ENCODE assay signal across 15 mouse cellular contexts in the genomic region with DNA sequence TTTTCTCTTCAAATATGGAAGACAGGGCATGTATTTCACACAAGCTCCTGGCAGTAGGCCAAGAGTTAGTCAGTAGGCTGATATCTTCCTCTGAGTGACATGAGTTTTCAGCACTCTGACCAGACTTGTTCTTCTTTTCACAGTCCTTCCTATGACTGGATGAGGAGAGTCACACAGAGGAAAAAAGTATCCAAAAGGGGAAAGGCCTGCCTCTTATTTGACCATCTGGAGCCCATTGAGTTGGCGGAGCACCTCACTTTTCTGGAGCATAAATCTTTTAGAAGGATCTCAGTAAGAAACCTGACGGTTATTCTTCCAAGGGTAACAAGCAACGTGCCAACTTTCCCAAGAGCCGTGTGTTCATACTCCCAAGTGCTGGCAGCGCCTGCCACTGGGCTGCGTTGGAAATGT. TPM values are rescaled to one million over a fixed set of nuclear protein-coding genes. Genes with fewer than 3 reads are reported as not detected.
DNase-seq lines count a peak whose midpoint lies in the region; ATAC-seq lines count a peak whose summit lies in the region.
"Had no signal": no experiment of that assay in that cellular context is flagged by ENCODE, and none has a peak within 500 bp of the region (broad histone marks: within the 10 kb centered on the region; RNA-seq: fewer than 3 reads in every experiment).

No protein-coding gene starts in this region.

- peak; percentile 29 for DNase-seq in adrenal gland, postnatal 14 days
- DNase-seq in adrenal gland, postnatal 36 days: no peak
- DNase-seq in heart, adult 18-20 months: peak; percentile 31 to 41
- no peak for DNase-seq in heart, postnatal 25 days (ENCODE audit: low spot score)
- peak; percentile 59 for DNase-seq in 3T3-L1 (ENCODE audit: low read depth, low spot score)
- DNase-seq in gonadal fat pad, adult 2 months (ENCODE audit: low read depth): peak; percentile 95
- no peak for DNase-seq in kidney, postnatal 14 days
- DNase-seq: kidney, adult 2 months; lung, adult 18-20 months; thymus, postnatal 14 days had no signal

- ATAC-seq in hindbrain, embryonic 13.5 days (ENCODE audit: low FRiP score): no peak

- H3K4me2 ChIP-seq in hindbrain, embryonic 13.5 days: no peak overlapping the region
- H3K4me2 ChIP-seq: embryonic facial prominence, embryonic 15.5 days had no signal

- no peaks in the 10 kb centered on the region for H3K4me1 ChIP-seq in hindbrain, embryonic 13.5 days (replicated peaks)
- H3K4me1 ChIP-seq: embryonic facial prominence, embryonic 15.5 days; hindbrain, embryonic 10.5 days; megakaryocyte, embryonic 14.5 days had no signal

- no peak overlapping the region for H3K27ac ChIP-seq in hindbrain, embryonic 13.5 days
- H3K27ac ChIP-seq: embryonic facial prominence, embryonic 15.5 days; hindbrain, embryonic 10.5 days; layer of hippocampus, adult 2 months had no signal

- no peaks in the 10 kb centered on the region for H3K36me3 ChIP-seq in hindbrain, embryonic 13.5 days
- H3K36me3 ChIP-seq: embryonic facial prominence, embryonic 15.5 days; hindbrain, embryonic 10.5 days had no signal

- H3K4me3 ChIP-seq in hindbrain, embryonic 13.5 days: no peak overlapping the region
- H3K4me3 ChIP-seq: embryonic facial prominence, embryonic 15.5 days; hindbrain, embryonic 10.5 days; layer of hippocampus, adult 2 months; megakaryocyte, embryonic 14.5 days had no signal

- no peaks in the 10 kb centered on the region for H3K27me3 ChIP-seq in hindbrain, embryonic 13.5 days
- H3K27me3 ChIP-seq: embryonic facial prominence, embryonic 15.5 days; megakaryocyte, embryonic 14.5 days had no signal

- no peaks in the 10 kb centered on the region for H3K9me3 ChIP-seq in hindbrain, embryonic 13.5 days
- H3K9me3 ChIP-seq: embryonic facial prominence, embryonic 15.5 days; hindbrain, embryonic 10.5 days; megakaryocyte, embryonic 14.5 days had no signal

- intact Hi-C loops in heart, postnatal 25 days (cut with DNase I): no loop called here

- WGBS in hindbrain, embryonic 13.5 days: 90% methylated on average over 6 of the region's 6 CpGs

- H3K9ac ChIP-seq in hindbrain, embryonic 13.5 days: no peak overlapping the region
- H3K9ac ChIP-seq: embryonic facial prominence, embryonic 15.5 days had no signal

RNA-seq across cellular contexts. Expression of gene Fam98a, which starts 53.5 kb away (rescaled TPM):
- total RNA-seq in adrenal gland, postnatal 14 days (2021): 28.4 and 32.3 TPM in 2 replicates
- 10 to 100 TPM; 27.1 to 41.8 TPM for total RNA-seq in adrenal gland, postnatal 36 days (2021)
- 10 to 100 TPM; 36.8 to 48.8 TPM for total RNA-seq in heart, adult 18-20 months (2021)
- 10 to 100 TPM; 40.4 to 41.2 TPM for total RNA-seq in heart, postnatal 25 days (2021)
- polyA plus RNA-seq in gonadal fat pad, adult 2 months (2012; rRNA removed): 14.8 and 17.7 TPM in 2 replicates
- 29.9 and 30.5 TPM in 2 replicates for polyA plus RNA-seq in hindbrain, embryonic 13.5 days (2015; fragmentation: Nextera tagmentation; extraction: Ambion mirVana)

Comparison
In these comparisons a context has a peak if more than half of its experiments do, and no peak if none do; other contexts are left out.
1. DNase-seq: peak in adrenal gland, postnatal 14 days (single experiment), heart, adult 18-20 months (2 of 2), 3T3-L1 (single experiment) and gonadal fat pad, adult 2 months (single experiment); none in adrenal gland, postnatal 36 days (0 of 2), heart, postnatal 25 days (single experiment) and kidney, postnatal 14 days (single experiment).